Mouse (Mus musculus) heart, adult 10 weeks (tissue): Measurements from ENCODE around the gene Rps10. TPM values are rescaled to one million over a fixed set of nuclear protein-coding genes. Genes with fewer than 3 reads are reported as not detected.

Source experiments
- polyA plus RNA-seq: library from polyadenylated mRNA; stranded (reverse); fragments of 350-450 nt; fragmentation: Illumina TruSeq; extraction: RNeasy Lipid Tissue Mini Kit (QIAGEN cat#74804); gene quantifications from one replicate; pipeline ENCODE4 v1.2.3, GENCODE M21; 2014; ENCODE audit warnings: low read depth, low replicate concordance

Rps10 gene
- polyA plus RNA-seq = 841 TPM

GRCm38 (mm10) chr17:27636132-27637020 is at the start of gene Rps10:
TSS of gene Rps10 (minus strand) at chr17:27636669.

GRCm38 (mm10) chr17:27655089-27656010 is 18.9 kb upstream of the Rps10 start, which contains the start of gene Pacsin1:
TSS of gene Pacsin1 (plus strand) at chr17:27655509.

GRCm38 (mm10) chr17:27634871-27635574 is 1.4 kb downstream of the Rps10 start, which contains the start of gene RPS10-NUDT3:
TSS of gene RPS10-NUDT3 (minus strand) at chr17:27635222.

DNA sequence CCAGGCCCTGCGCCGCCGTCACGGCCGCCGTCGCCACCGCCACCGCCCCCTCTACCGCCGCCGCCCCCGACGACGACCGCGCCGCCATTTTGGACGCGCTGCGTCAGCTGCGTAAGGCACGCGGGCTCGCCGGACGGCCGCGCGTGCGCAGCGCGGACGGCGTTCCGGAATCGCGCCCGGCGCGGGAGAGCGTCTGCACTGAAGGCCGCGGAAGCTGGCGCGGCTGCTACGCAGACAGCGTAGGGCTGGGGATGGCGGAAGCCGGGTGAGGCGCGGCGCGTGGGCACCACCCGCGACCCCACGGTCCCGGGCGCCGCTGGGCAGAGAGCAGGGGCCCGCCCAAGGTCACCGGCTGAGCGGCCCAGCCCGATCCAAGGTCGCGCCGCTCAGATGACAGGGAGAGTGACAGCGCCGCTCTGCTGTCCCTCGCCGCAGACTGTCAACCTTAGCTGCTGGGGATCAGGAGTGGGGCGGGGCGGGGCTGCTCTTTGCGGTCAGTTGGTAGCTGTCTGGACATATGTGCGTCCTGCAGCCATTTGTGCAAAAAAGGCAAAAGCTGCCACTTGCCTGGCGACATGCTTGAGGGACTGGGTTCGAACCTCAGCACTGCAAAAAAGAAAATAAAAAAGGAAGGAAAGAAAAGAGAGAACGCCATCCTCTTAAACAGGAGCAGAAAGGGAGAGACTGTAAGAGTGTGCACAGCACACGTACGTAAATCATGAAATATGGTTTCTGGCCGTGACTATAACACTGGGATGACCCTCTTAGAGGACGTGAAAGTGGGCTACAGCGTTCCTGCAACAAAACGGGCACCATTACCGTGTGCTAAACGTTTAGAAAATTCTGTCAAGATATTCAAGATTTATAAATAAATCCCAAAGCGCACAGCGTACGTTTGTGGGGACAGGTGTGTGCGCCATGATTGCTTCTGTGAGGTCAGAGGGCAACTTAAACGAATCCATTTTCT is 12.8 kb downstream of the Rps10 start, which contains the start of gene Nudt3:
Gene Nudt3 (minus strand): TSS at position 136 of the 967 bp plus-strand sequence.

Other genes starting within 250 kb of the Rps10 start
- gene Grm4, start 115.3 kb downstream of the Rps10 start, polyA plus RNA-seq = not detected
- 69.8 TPM for gene Hmga1, start 80.2 kb downstream of the Rps10 start, polyA plus RNA-seq
- gene AI413582, start 70.9 kb downstream of the Rps10 start, polyA plus RNA-seq = 13.9 TPM
- 245 TPM for gene Nudt3, start 13.2 kb downstream of the Rps10 start, polyA plus RNA-seq
- not detected for gene RPS10-NUDT3, start 1.4 kb downstream of the Rps10 start, polyA plus RNA-seq
- 0.39 TPM for gene Pacsin1, start 18.8 kb upstream of the Rps10 start, polyA plus RNA-seq
- gene Spdef, start 92.3 kb upstream of the Rps10 start, polyA plus RNA-seq = not detected
- gene D17Wsu92e, start 184.0 kb upstream of the Rps10 start, polyA plus RNA-seq = 117 TPM
- gene Snrpc, start 201.5 kb upstream of the Rps10 start, polyA plus RNA-seq = 60.5 TPM
- 7.2 TPM for gene Uhrf1bp1, start 219.8 kb upstream of the Rps10 start, polyA plus RNA-seq